Mouse (Mus musculus) ES-Bruce4 (cell line): ENCODE results near the gene Sgms1. TPM values are rescaled to one million over a fixed set of nuclear protein-coding genes. Genes with fewer than 3 reads are reported as not detected.

Source experiments
- H3K27ac ChIP-seq: 2 replicates; pipeline ENCODE4 v1.5.1; 2012; ENCODE audit warnings: low read length, inconsistent platforms; ENCODE audit not compliant: insufficient read depth
- H3K27me3 ChIP-seq: 2 replicates; pipeline ENCODE4 v1.6.1; 2012; ENCODE audit warnings: mild to moderate bottlenecking, low read length, inconsistent platforms; ENCODE audit not compliant: control insufficient read depth, poor library complexity, insufficient read depth, severe bottlenecking
- H3K36me3 ChIP-seq: 2 replicates; pipeline ENCODE4 v1.6.1; 2012; ENCODE audit warnings: inconsistent platforms, mild to moderate bottlenecking, low read length, moderate library complexity; ENCODE audit not compliant: control insufficient read depth, poor library complexity, insufficient read depth, severe bottlenecking
- H3K4me1 ChIP-seq: one replicate; pipeline ENCODE4 v1.8.1; 2011; ENCODE audit warnings: low read length; ENCODE audit not compliant: control insufficient read depth, insufficient read depth
- H3K4me3 ChIP-seq: 2 replicates; pipeline ENCODE4 v1.5.1; 2011; ENCODE audit warnings: low read depth, mild to moderate bottlenecking, low read length
- H3K9ac ChIP-seq: 2 replicates; pipeline ENCODE4 v1.6.1; 2012; ENCODE audit warnings: low read depth, mild to moderate bottlenecking, inconsistent platforms; ENCODE audit not compliant: poor library complexity, severe bottlenecking
- H3K9me3 ChIP-seq: replicated peaks from 2 replicates; pipeline ENCODE4 v1.6.1; 2012; ENCODE audit warnings: mild to moderate bottlenecking, low read length, inconsistent platforms; ENCODE audit not compliant: control insufficient read depth, poor library complexity, insufficient read depth, severe bottlenecking
- CTCF ChIP-seq: IDR thresholded peaks from one replicate; pipeline ENCODE4 v1.8.1; 2011; ENCODE audit warnings: low read depth, low read length
- EP300 ChIP-seq: IDR thresholded peaks from 2 replicates; pipeline ENCODE4 v1.6.1; 2011; ENCODE audit warnings: low read depth, low read length; ENCODE audit not compliant: insufficient read depth
- POLR2A ChIP-seq: IDR thresholded peaks from one replicate; pipeline ENCODE4 v1.8.1; 2011; ENCODE audit warnings: low read length; ENCODE audit not compliant: insufficient read depth
- polyA plus RNA-seq: library from polyadenylated mRNA; stranded (reverse); fragments of >200 nt; gene quantifications from 2 replicates; pipeline ENCODE4 v1.2.4, GENCODE M21; 2011; ENCODE audit warnings: low read depth; ENCODE audit not compliant: missing spikeins, insufficient read depth, insufficient read length

Gene Sgms1
- polyA plus RNA-seq, 1 experiment: 69.7 TPM

GRCm38 (mm10) chr19:32387403-32388190 is 1.9 kb downstream of the Sgms1 start:
- Histone ChIP-seq H3K9ac (peak overlapping the region; percentile 96), H3K4me3 (peak overlapping the region; percentile 72), H3K27me3 (no peaks in the 10 kb centered on the region), H3K27ac (no peak overlapping the region), H3K4me1 (peaks cover 2% of the 10 kb centered on the region), H3K36me3 (no peaks in the 10 kb centered on the region), H3K9me3 (no peaks in the 10 kb centered on the region)
- TF ChIP-seq EP300 (no peak), POLR2A (no peak), CTCF (no peak)

GRCm38 (mm10) chr19:32386556-32387402 is 2.7 kb downstream of the Sgms1 start:
- H3K27me3 ChIP-seq: no peaks in the 10 kb centered on the region
- no peaks in the 10 kb centered on the region for H3K36me3 ChIP-seq
- H3K4me3 ChIP-seq: peak overlapping the region; percentile 72; the same call in 1 of the 2 replicates
- TF ChIP-seq EP300 (no peak), POLR2A (no peak), CTCF (no peak)
- H3K9ac ChIP-seq: no peak overlapping the region
- H3K27ac ChIP-seq: no peak overlapping the region
- peaks cover 2% of the 10 kb centered on the region for H3K4me1 ChIP-seq
- H3K9me3 ChIP-seq: no peaks in the 10 kb centered on the region

DNA sequence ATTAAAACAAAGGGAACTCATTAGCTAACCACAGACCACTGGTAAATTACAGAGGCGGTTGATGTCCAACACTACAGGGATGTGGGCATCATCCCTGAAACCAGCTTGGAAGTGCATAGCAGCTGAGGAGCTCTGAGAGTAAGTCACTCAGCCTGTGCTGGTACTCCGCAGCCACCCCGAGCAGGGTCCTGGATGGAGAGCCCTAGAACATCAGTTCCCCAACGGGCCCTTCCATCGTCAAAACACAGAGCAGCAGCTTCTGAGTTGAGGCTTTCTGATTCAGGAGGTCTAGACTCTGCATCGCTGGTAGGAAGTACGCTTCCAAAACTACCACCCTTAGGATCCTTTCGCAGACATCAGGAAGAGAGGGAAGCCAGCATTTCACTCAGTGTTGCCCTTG is 5.8 kb downstream of the Sgms1 start:
- no peak overlapping the region for H3K27ac ChIP-seq
- no peak overlapping the region for H3K9ac ChIP-seq
- H3K27me3 ChIP-seq: no peaks in the 10 kb centered on the region
- no peaks in the 10 kb centered on the region for H3K36me3 ChIP-seq
- no peak for TF ChIP-seq CTCF
- no peak for TF ChIP-seq EP300
- TF ChIP-seq POLR2A: no peak
- no peaks in the 10 kb centered on the region for H3K9me3 ChIP-seq
- no peak overlapping the region for H3K4me3 ChIP-seq
- peaks cover 2% of the 10 kb centered on the region for H3K4me1 ChIP-seq

GRCm38 (mm10) chr19:32381511-32381961 is 8.0 kb downstream of the Sgms1 start:
- no peaks in the 10 kb centered on the region for H3K4me1 ChIP-seq
- H3K36me3 ChIP-seq: no peaks in the 10 kb centered on the region
- no peaks in the 10 kb centered on the region for H3K27me3 ChIP-seq
- H3K27ac ChIP-seq: no peak overlapping the region
- no peak for TF ChIP-seq CTCF
- TF ChIP-seq EP300: no peak
- no peak overlapping the region for H3K4me3 ChIP-seq
- H3K9me3 ChIP-seq: no peaks in the 10 kb centered on the region
- no peak overlapping the region for H3K9ac ChIP-seq

DNA sequence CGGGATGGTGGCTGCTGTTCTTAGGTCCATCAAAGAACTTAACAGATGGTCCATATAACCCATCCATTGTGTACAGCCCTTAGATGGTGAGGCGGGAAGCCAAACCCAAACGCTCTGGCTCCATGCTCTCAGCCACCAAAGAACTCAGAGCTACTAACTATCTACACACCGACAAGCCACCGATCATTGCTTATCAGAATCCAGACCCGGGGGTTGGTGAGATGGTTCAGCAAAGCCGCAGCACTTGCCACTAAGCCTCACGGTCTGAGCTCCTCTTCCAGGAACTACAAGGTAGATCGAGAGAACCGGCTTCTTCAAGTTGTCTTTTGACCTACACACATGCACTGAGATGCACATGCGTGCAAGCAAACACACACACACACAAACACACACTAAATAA is 8.8 kb downstream of the Sgms1 start:
- Histone ChIP-seq H3K27ac (no peak overlapping the region), H3K4me3 (no peak overlapping the region), H3K9ac (no peak overlapping the region), H3K36me3 (no peaks in the 10 kb centered on the region), H3K9me3 (no peaks in the 10 kb centered on the region), H3K4me1 (no peaks in the 10 kb centered on the region), H3K27me3 (no peaks in the 10 kb centered on the region)
- no peak for TF ChIP-seq EP300
- TF ChIP-seq POLR2A: no peak
- no peak for TF ChIP-seq CTCF
